Comparison of ENCODE assay signal across 1 mouse cellular context in the genomic region with DNA sequence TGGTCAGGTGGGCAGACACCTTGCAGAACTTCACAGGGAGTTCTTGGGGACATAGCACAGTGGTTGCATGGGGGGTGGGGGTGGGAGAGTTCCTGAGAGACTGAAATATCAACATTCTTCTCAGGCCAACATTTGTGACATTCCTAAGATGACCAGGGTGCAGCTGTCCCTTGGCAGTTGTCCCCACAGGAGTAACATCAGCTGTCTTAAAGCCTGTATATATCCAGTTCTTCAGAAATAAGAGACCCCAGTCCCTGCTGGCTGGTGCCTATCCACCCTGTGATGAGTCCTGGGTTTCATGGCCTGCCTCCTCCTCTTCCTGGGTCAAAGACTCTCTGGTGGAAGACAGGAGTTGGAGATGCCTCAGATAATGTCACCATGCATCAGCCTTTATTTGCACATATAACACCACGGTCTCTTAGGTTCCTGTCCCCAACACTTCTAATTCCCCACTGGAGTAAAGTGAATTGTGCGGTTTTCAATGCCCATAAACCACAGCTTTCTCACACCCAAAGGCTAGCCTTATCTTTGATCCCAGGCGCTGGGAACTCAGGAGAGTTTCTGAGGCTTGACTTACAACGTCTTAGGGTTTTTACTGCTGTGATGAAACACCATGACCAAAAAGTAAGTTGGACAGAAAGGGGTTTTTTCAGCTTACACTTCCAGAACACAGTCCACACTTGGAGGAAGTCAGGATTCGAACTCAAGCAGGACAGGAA.
TF ChIP-seq lines count a peak whose summit lies in the region.

No protein-coding gene starts in this region.

TF ChIP-seq in MEL, 35 proteins besides CTCF, POLR2A, EP300 and RAD21 (continued from another document):
- TF ChIP-seq USF2 (IDR thresholded peaks at IDR 0.05; ENCODE audit: borderline replicate concordance in 1 of 2, insufficient read depth in 1 of 2, low read depth in 1 of 2, low read length in 2 of 2) = no peak
- TF ChIP-seq MAZ (IDR thresholded peaks at IDR 0.05; ENCODE audit: low read depth, low read length) = no peak
- no peak for TF ChIP-seq CHD1 (IDR thresholded peaks at IDR 0.05; ENCODE audit: low read depth, low read length)
- TF ChIP-seq SIN3A (IDR thresholded peaks at IDR 0.05; ENCODE audit: low read length) = peak; percentile 52
- TF ChIP-seq TBP (IDR thresholded peaks at IDR 0.05; ENCODE audit: low read depth, low read length) = no peak
- TF ChIP-seq ZC3H11A (IDR thresholded peaks at IDR 0.05; ENCODE audit: low read depth, low read length) = no peak
- TF ChIP-seq ETS1 (IDR thresholded peaks at IDR 0.05; ENCODE audit: low read depth, low read length) = peak; percentile 76; the same call in 1 of the 2 replicates
- no peak for TF ChIP-seq JUND (IDR thresholded peaks at IDR 0.05; ENCODE audit: low read depth, low read length)
- no peak for TF ChIP-seq HCFC1 (IDR thresholded peaks at IDR 0.05; ENCODE audit: low read depth, low read length)
- TF ChIP-seq E2F4 (IDR thresholded peaks at IDR 0.05; ENCODE audit: borderline replicate concordance, low read depth, low read length) = no peak
- no peak for TF ChIP-seq ZKSCAN1 (IDR thresholded peaks at IDR 0.05; ENCODE audit: low read depth, low read length)
- TF ChIP-seq ZNF384 (IDR thresholded peaks at IDR 0.05; ENCODE audit: low read depth, low read length) = no peak
- TF ChIP-seq TCF12 (IDR thresholded peaks at IDR 0.05; ENCODE audit: low read depth, low read length) = peak; percentile 72; the same call in 1 of the 2 replicates
- no peak for TF ChIP-seq ZMIZ1 (IDR thresholded peaks at IDR 0.05; ENCODE audit: low read depth, low read length)
